Mouse (Mus musculus) stomach, postnatal 0 days (tissue): ENCODE data around the gene Cdca7l.
"Not testable (repeated sequence)": the region's sequence is repeated elsewhere in the genome, so short reads cannot be mapped to it uniquely, and the experiment has no call there.

ENCODE experiments used
- CTCF ChIP-seq: IDR thresholded peaks from 2 replicates; pipeline ENCODE4 v1.5.1; 2016; ENCODE audit warnings: antibody characterized with exemption, low read depth, mild to moderate bottlenecking, moderate library complexity
- EP300 ChIP-seq: optimal IDR thresholded peaks from 2 replicates; pipeline ENCODE3; 2016; ENCODE audit warnings: antibody characterized with exemption

GRCm38 (mm10) chr12:117905232-117905840 lies 101.2 kb downstream of the Cdca7l start:
- TF ChIP-seq CTCF, EP300: not testable (repeated sequence)
